Mouse (Mus musculus) embryonic facial prominence, embryonic 11.5 days (tissue): Measurements from ENCODE around the gene Mettl6. TPM values are rescaled to one million over a fixed set of nuclear protein-coding genes. Genes with fewer than 3 reads are reported as not detected.

Experiments
- ATAC-seq: fragments of 200-750 bp; cut with Nextera tagmentation; replicated peaks from 2 replicates; pipeline ENCODE4 v1.8.0; 2017; ENCODE audit warnings: low read depth; ENCODE audit not compliant: insufficient number of reproducible peaks, low FRiP score, low TSS enrichment
- DNase-seq: peaks from one replicate; pipeline ENCODE4 v3.0.0-alpha.2; 2015; ENCODE audit warnings: low spot score
- H3K27ac ChIP-seq: fragments of 300-500 bp; sonication (generic); replicated peaks from 2 replicates; pipeline ENCODE4 v1.5.1; 2014; ENCODE audit warnings: mild to moderate bottlenecking, low read depth, low read length, control low read depth
- H3K27me3 ChIP-seq: fragments of 300-500 bp; sonication (generic); 2 replicates; pipeline ENCODE4 v1.6.1; 2014; ENCODE audit warnings: mild to moderate bottlenecking, low read length, moderate library complexity, mixed read lengths; ENCODE audit not compliant: control insufficient read depth, insufficient read depth
- H3K36me3 ChIP-seq: fragments of 300-500 bp; sonication (generic); replicated peaks from 2 replicates; pipeline ENCODE4 v1.6.1; 2014; ENCODE audit warnings: low read depth, mild to moderate bottlenecking, low read length, moderate library complexity, mixed read lengths; ENCODE audit not compliant: control insufficient read depth, insufficient read depth
- H3K4me1 ChIP-seq: fragments of 300-500 bp; sonication (generic); 2 replicates; pipeline ENCODE4 v1.6.1; 2014; ENCODE audit warnings: low read length, mixed read lengths; ENCODE audit not compliant: control insufficient read depth, insufficient read depth
- H3K4me2 ChIP-seq: fragments of 300-500 bp; sonication (generic); 2 replicates; pipeline ENCODE4 v1.6.1; 2014; ENCODE audit warnings: low read depth, mild to moderate bottlenecking, control low read depth, low read length, moderate library complexity
- H3K4me3 ChIP-seq: fragments of 300-500 bp; sonication (generic); 2 replicates; pipeline ENCODE4 v1.5.1; 2014; ENCODE audit warnings: low read depth, low read length, control low read depth
- H3K9ac ChIP-seq: fragments of 300-500 bp; sonication (generic); replicated peaks from 2 replicates; pipeline ENCODE4 v1.6.1; 2014; ENCODE audit warnings: mild to moderate bottlenecking, control low read depth, low read length
- H3K9me3 ChIP-seq: fragments of 300-500 bp; sonication (generic); replicated peaks from 2 replicates; pipeline ENCODE4 v1.6.1; 2016; ENCODE audit warnings: mild to moderate bottlenecking, low read length, inconsistent platforms, mixed read lengths; ENCODE audit not compliant: control insufficient read depth
- WGBS: fragments of 180-500 bp; shearing (Covaris S2); extraction: QIAGEN DNeasy Blood & Tissue Kit; methylation state at CpG from one replicate; pipeline ENCODE4 v1.1.7; 2014; 5-methylcytosine and 5-hydroxymethylcytosine counted together
- polyA plus RNA-seq: library from polyadenylated mRNA; unstranded; fragments of >200 nt; fragmentation: Nextera tagmentation; extraction: Ambion mirVana; gene quantifications from 2 replicates; pipeline ENCODE4 v1.2.1, GENCODE M21; 2014

Mettl6 gene
- polyA plus RNA-seq, 1 experiment from 2014 or later, result 108 TPM

DNA sequence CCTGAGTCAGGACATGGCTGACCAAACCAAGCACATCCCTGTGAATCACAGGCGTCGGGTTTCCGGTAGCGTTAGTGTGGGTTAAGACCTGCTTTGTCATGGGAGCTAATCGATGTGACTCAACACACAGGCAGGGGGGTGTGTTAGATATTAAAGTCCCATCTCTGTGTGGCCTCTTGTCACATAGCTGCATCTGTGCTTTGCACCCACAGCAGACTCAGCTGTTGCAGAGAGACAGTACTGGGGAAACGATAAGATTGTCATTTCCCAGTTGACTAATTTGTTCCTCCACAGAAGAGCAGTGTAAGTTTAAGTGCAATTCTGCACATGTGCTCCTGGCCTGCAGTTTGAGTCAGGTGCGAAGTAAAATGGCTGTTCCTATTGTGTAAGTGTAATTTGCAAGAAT lies 1.4 kb upstream of the Mettl6 start:
- Histone ChIP-seq H3K4me3 (peak overlapping the region; percentile 93), H3K27ac (no peak overlapping the region)
- 54% methylated on average over 7 of the region's 7 CpGs for WGBS

DNA sequence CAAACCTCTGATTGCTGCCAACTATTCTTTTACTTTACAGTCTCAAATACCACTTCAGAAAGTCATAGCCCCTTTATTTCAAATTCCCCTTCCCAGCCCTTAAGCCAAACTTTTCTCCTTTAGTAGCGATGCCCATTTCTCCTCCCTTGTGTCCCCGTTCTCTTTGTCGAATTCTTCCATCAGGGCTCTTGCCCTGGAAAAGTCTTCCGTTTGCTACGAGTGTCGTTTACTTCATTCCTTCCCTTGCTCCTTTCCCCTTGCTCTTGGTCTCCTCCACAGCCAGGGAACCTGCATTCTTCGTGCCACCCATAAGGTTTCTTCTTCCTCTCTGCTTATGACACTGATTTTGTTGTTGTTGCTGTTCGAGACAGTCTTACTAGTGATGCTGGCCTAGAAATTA lies 698 bp upstream of the Mettl6 start:
- Histone ChIP-seq H3K4me2 (peak overlapping the region; percentile 62), H3K4me1 (peaks cover 4% of the 10 kb centered on the region), H3K36me3 (no peaks in the 10 kb centered on the region; the same call in 1 of the 2 replicates), H3K4me3 (peak overlapping the region; percentile 93), H3K9ac (peak overlapping the region; percentile 93), H3K27me3 (no peaks in the 10 kb centered on the region), H3K27ac (peak overlapping the region; percentile 85; the same call in 1 of the 2 replicates), H3K9me3 (no peaks in the 10 kb centered on the region)
- 5% methylated on average over 8 of the region's 8 CpGs for WGBS
- DNase-seq (no peak), ATAC-seq (no peak)

More for the DNA sequence above, 1.4 kb upstream of the Mettl6 start:
- Histone ChIP-seq H3K4me2 (peak overlapping the region; percentile 62), H3K4me1 (peaks cover 4% of the 10 kb centered on the region), H3K36me3 (no peaks in the 10 kb centered on the region; the same call in 1 of the 2 replicates), H3K9ac (peak overlapping the region; percentile 30; the same call in 1 of the 2 replicates), H3K27me3 (no peaks in the 10 kb centered on the region), H3K9me3 (no peaks in the 10 kb centered on the region)
- ATAC-seq (no peak), DNase-seq (peak; percentile 6)

DNA sequence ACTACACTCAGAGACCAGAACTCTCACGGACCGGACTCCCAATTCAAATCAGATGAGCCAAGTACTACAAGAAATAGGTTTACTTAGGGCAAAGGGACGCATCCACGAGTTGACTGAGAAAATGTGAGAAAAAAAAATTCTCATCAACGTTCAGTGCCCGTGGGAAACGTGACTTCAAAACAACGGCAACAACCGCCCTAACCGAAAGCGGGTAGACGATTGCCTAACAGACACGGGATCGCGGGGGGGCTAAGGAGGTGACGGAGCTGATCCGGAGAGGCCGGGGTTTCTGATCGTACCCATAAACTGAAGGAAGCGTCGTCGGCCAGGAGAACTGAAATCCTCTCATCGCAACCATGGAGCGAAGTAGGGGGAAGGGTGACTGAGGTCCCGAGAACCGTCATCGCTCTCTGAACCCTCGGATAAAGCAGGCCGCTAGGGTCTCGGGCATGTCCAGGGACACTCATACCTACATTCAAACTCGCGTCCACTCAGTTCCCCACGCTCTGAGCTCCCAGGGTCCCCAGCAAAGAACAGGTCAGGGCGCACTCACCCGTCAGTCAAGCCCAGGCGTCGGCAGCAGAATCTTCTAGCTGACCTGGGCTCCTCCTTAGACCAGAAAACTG lies 378 bp downstream of the Mettl6 start, which contains the start of gene Eaf1:
Eaf1 (plus strand) TSS at position 51 of the 626 bp plus-strand sequence.
- no peak; the same call in 1 of the 2 replicates for ATAC-seq
- Histone ChIP-seq H3K36me3 (no peaks in the 10 kb centered on the region; the same call in 1 of the 2 replicates), H3K27ac (peak within 1 kb of the TSS; percentile 85), H3K9me3 (no peaks in the 10 kb centered on the region), H3K4me3 (peak within 1 kb of the TSS; percentile 93), H3K9ac (peak within 1 kb of the TSS; percentile 93), H3K4me1 (peaks cover 4% of the 10 kb centered on the region), H3K4me2 (peak within 1 kb of the TSS; percentile 62), H3K27me3 (no peaks in the 10 kb centered on the region)
- 1% methylated on average over 37 of the region's 37 CpGs for WGBS
- no peak for DNase-seq

DNA sequence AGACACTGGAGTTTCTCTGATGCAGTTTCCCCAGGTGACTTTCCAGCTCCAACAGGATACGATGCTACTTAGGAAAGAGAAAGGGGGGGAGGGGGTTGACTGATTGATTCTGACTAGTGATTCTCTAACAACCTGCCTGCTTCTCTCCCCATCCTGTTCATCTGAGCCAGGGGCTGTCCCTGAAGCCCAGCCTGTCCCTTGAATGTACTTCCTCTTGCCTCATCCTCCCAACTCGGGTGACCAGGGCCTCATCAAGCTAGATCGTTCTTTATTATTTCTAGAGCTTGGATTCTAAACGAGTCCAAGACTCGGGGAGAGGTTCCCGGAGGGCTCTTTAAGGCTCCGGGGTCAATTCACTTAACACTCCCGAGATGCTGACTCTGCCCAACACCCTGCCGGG lies 939 bp downstream of the Mettl6 start:
- 44% methylated on average over 9 of the region's 9 CpGs for WGBS
- DNase-seq (no peak), ATAC-seq (no peak)
- Histone ChIP-seq H3K4me3 (peak overlapping the region; percentile 93), H3K4me1 (peaks cover 4% of the 10 kb centered on the region), H3K9ac (peak overlapping the region; percentile 93), H3K9me3 (no peaks in the 10 kb centered on the region), H3K27ac (no peak overlapping the region), H3K4me2 (peak overlapping the region; percentile 62), H3K27me3 (no peaks in the 10 kb centered on the region), H3K36me3 (no peaks in the 10 kb centered on the region; the same call in 1 of the 2 replicates)

DNA sequence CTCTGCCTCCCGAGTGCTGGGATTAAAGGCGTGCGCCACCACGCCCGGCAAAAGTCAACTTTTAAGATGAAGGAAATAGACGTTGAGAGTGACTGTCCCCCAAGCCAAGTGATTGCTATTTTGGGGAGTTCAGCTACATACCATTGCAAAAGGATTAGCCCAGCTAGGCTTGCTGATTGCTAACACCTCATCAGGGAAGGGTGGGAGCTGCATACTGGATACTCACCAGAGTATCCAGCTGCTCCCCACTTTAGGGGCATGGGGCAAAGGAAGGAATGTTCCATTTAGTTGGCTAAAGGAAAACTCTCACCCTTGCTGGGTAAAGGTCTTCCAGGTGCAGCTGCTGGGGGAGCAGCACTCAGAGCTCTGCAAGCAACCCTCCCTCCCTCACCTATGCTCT lies 6.8 kb downstream of the Mettl6 start:
- H3K27me3 ChIP-seq, result no peaks in the 10 kb centered on the region
- no peak overlapping the region for H3K4me3 ChIP-seq
- H3K36me3 ChIP-seq, result peaks cover 3% of the 10 kb centered on the region
- H3K9ac ChIP-seq, result no peak overlapping the region
- no peak for ATAC-seq
- no peaks in the 10 kb centered on the region for H3K9me3 ChIP-seq
- 91% methylated on average over 6 of the region's 6 CpGs for WGBS
- no peak for DNase-seq
- H3K4me1 ChIP-seq, result no peaks in the 10 kb centered on the region
- H3K27ac ChIP-seq, result no peak overlapping the region
- H3K4me2 ChIP-seq, result no peak overlapping the region

DNA sequence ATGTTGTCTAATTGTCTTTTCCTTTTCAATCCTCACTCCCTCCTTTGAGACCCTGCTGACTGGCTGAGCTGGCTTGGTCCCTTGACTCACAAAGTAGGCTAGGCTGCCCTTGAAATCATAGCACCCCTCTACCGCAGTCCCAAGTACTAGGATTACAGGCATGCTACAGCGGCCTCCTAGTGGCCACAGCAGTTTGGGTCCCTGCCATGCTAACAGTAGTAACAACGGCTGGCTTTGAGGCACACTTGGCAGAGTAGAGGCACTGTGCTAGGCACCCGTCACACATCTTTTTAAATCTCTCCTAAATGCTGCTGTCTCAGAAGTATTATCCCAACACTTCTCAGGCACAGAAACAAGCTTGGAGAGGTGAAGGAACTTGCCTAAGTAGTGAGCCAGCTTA lies 8.4 kb downstream of the Mettl6 start:
- no peaks in the 10 kb centered on the region for H3K9me3 ChIP-seq
- no peak overlapping the region for H3K4me2 ChIP-seq
- H3K4me3 ChIP-seq, result no peak overlapping the region
- peaks cover 10% of the 10 kb centered on the region for H3K36me3 ChIP-seq
- no peaks in the 10 kb centered on the region for H3K4me1 ChIP-seq
- DNase-seq, result no peak
- H3K27me3 ChIP-seq, result no peaks in the 10 kb centered on the region
- ATAC-seq, result no peak
- 86% methylated on average over 4 of the region's 4 CpGs for WGBS
- H3K9ac ChIP-seq, result no peak overlapping the region
- no peak overlapping the region for H3K27ac ChIP-seq

DNA sequence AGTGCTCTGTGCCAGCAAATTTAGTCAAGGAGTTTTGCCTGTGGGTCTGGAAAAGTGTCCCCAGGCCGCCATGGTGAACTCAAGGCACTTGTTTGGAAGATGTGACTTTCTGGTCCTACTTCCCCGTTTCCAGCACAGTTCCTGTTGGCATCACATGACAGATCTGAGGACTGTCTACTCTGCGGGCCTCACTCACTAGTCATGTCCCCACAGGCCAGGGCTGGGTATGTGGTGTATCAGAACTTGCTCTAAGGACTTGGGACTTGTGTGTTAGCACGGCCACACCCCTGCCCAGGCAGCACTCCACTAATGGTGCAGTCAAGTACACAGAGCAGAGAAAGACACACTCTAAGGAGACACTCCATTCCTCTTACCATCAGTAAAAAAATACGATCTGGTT lies 12.4 kb downstream of the Mettl6 start:
- no peak for ATAC-seq
- Histone ChIP-seq H3K27ac (no peak overlapping the region), H3K4me1 (no peaks in the 10 kb centered on the region), H3K27me3 (no peaks in the 10 kb centered on the region), H3K4me3 (no peak overlapping the region), H3K4me2 (no peak overlapping the region), H3K9me3 (no peaks in the 10 kb centered on the region), H3K9ac (no peak overlapping the region), H3K36me3 (peaks cover 13% of the 10 kb centered on the region)
- WGBS, result 89% methylated on average over 5 of the region's 5 CpGs
- no peak for DNase-seq

DNA sequence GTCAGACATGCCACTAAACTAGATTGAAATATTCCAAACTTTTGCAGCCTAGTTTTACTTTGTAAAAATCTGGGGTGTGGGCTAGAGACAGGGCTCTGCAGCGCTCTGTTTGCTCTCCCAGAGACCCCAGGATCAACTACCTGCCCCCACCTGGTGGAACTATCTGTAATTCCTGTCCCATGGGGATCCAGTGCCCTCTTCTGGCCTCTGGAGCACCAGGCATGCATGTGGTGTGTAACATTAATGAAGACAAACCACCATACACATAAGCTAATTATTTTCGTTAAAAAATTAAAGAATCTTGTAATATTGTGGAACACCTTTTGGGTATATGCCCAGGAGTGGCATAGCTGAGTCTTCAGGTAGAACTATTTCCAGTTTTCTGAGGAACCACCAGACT lies 21.5 kb downstream of the Mettl6 start:
- Histone ChIP-seq H3K4me1 (no peaks in the 10 kb centered on the region), H3K9ac (no peak overlapping the region), H3K4me3 (no peak overlapping the region), H3K27me3 (no peaks in the 10 kb centered on the region), H3K27ac (no peak overlapping the region), H3K9me3 (no peaks in the 10 kb centered on the region), H3K36me3 (no peaks in the 10 kb centered on the region), H3K4me2 (no peak overlapping the region)
- 78% methylated on average over 2 of the region's 2 CpGs for WGBS
- DNase-seq (no peak), ATAC-seq (no peak)
